Mouse (Mus musculus): ENCODE results near the gene 2410141K09Rik. TPM values are rescaled to one million over a fixed set of nuclear protein-coding genes. Genes with fewer than 3 reads are reported as not detected.
"Not testable (repeated sequence)": the region's sequence is repeated elsewhere in the genome, so short reads cannot be mapped to it uniquely, and the experiment has no call there.

2410141K09Rik gene
- polyA plus RNA-seq (2015; fragmentation: Nextera tagmentation; extraction: Ambion mirVana), result not detected in 2 replicates

DNA sequence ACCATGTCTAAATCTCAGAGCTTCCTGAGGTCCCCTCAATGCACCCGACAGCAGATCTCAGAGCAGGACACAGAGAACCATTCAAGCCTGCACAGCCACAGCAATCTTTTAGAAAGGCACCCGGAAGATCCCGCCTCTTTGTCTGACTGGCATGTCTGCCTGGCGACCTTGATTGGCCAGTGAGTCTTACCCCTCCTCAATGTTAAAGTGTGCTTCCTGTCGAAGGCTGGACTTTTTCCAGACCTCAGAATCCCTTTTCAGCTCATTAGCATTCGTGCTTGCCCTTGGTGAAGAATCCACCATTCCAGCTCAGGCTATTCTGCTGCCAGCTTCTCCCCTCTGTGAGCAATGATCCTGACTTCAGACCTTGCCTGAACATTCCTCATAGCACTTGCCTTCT lies at the start of gene 2410141K09Rik:
TSS of gene 2410141K09Rik (minus strand) at position 101 of the 400 bp plus-strand sequence.
- not testable (repeated sequence) for H3K4me2 ChIP-seq; ATAC-seq (replicated peaks); H3K9ac ChIP-seq; H3K27ac ChIP-seq; H3K4me3 ChIP-seq; H3K4me1 ChIP-seq; H3K36me3 ChIP-seq (replicated peaks); H3K9me3 ChIP-seq; H3K27me3 ChIP-seq (replicated peaks)
- no CpG with 5 or more reads among the region's 6 CpGs for WGBS

DNA sequence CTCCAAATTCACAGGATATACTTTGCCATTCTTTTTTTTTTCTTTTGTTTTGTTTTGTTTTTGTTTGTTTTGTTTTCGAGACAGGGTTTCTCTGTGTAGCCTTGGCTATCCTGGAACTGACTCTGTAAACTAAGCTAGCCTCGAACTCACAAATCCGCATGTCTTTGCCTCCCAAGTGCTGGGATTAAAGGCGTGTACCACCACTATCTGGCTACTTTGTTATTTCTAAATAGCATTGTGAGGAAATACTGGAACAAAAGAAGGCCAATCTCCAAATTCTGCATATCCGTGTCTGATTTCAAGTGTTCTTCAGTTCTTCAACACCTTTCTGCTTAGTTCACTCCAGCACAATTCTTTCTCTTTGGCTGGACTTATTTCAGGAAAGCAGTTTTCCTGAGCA lies 14.1 kb downstream of the 2410141K09Rik start:
- H3K4me2 ChIP-seq; ATAC-seq (replicated peaks); H3K4me1 ChIP-seq; H3K4me3 ChIP-seq; H3K9ac ChIP-seq; H3K36me3 ChIP-seq (replicated peaks); H3K9me3 ChIP-seq; H3K27ac ChIP-seq; H3K27me3 ChIP-seq (replicated peaks): not testable (repeated sequence)
- no CpG with 5 or more reads among the region's 5 CpGs for whole genome bisulfite sequencing

- H3K27me3 ChIP-seq (replicated peaks); H3K27ac ChIP-seq; H3K4me3 ChIP-seq; H3K4me2 ChIP-seq; H3K4me1 ChIP-seq; H3K9ac ChIP-seq; H3K36me3 ChIP-seq (replicated peaks); H3K9me3 ChIP-seq; ATAC-seq (replicated peaks): not testable (repeated sequence)
- no CpG with 5 or more reads among the region's 2 CpGs for WGBS
Measured at GRCm38 (mm10) chr13:66414962-66415361, 26.0 kb downstream of the 2410141K09Rik start.

Other genes with a start within 250 kb of the 2410141K09Rik start
- not detected in 2 replicates for gene Gm10772, start 213.5 kb downstream of the 2410141K09Rik start, polyA plus RNA-seq (2015; fragmentation: Nextera tagmentation; extraction: Ambion mirVana)

All from midbrain, embryonic 15.5 days (tissue).